Mouse (Mus musculus) CH12.LX (cell line): ENCODE results near the gene Enpp1. TPM values are rescaled to one million over a fixed set of nuclear protein-coding genes. Genes with fewer than 3 reads are reported as not detected.

Experiments used
- DNase-seq: peaks from one replicate; pipeline ENCODE4 v3.0.0-alpha.2; 2013; ENCODE audit errors: extremely low read depth
- H3K27ac ChIP-seq: 2 replicates; pipeline ENCODE4 v1.5.1; 2012; ENCODE audit warnings: low read depth, mild to moderate bottlenecking, control low read depth, moderate library complexity; ENCODE audit not compliant: insufficient read depth
- H3K27me3 ChIP-seq: replicated peaks from 2 replicates; pipeline ENCODE3; 2012; ENCODE audit warnings: inconsistent platforms
- H3K36me3 ChIP-seq, 2 experiments: replicated peaks in 1 of 2; 2 replicates each; pipeline versions ENCODE3 to v1.6.1; 2012; ENCODE audit warnings: inconsistent platforms in 1 of 2, low read length in 1 of 2, mild to moderate bottlenecking in 1 of 2, mixed read lengths in 1 of 2, moderate library complexity in 1 of 2; ENCODE audit not compliant: control insufficient read depth in 1 of 2, insufficient read depth in 1 of 2
- H3K4me1 ChIP-seq, 2 experiments: 2 replicates each; pipeline ENCODE4 v1.6.1; 2012; ENCODE audit warnings: inconsistent platforms in 1 of 2, moderate library complexity in 1 of 2; ENCODE audit not compliant: insufficient read depth in 2 of 2, control insufficient read depth in 1 of 2
- H3K4me2 ChIP-seq: 2 replicates; pipeline ENCODE4 v1.6.1; 2012; ENCODE audit warnings: low read depth, mild to moderate bottlenecking, control low read depth; ENCODE audit not compliant: poor library complexity, insufficient read depth, severe bottlenecking
- H3K4me3 ChIP-seq, 3 experiments: fragments of 150-350 bp in 1 of 3; sonication (generic) in 1 of 3; replicated peaks in 1 of 3; 2 replicates each; pipeline versions ENCODE3 to v1.5.1; 2011 to 2012; ENCODE audit warnings: low read depth in 2 of 3, low read length in 2 of 3, mild to moderate bottlenecking in 2 of 3, moderate library complexity in 2 of 3, control low read depth in 1 of 3, improper control_type of control experiment in 1 of 3, inconsistent platforms in 1 of 3, mixed read lengths in 1 of 3; ENCODE audit not compliant: poor library complexity in 1 of 3
- H3K79me2 ChIP-seq: replicated peaks from 2 replicates; pipeline ENCODE4 v1.6.1; 2012; ENCODE audit warnings: mild to moderate bottlenecking, moderate library complexity; ENCODE audit not compliant: control insufficient read depth, poor library complexity, insufficient read depth, severe bottlenecking; ENCODE audit errors: extremely low read depth
- H3K9ac ChIP-seq: 2 replicates; pipeline ENCODE4 v1.6.1; 2012; ENCODE audit warnings: low read depth, mild to moderate bottlenecking, control low read depth, moderate library complexity; ENCODE audit not compliant: insufficient read depth
- H3K9me3 ChIP-seq: replicated peaks from 2 replicates; pipeline ENCODE3; 2012; ENCODE audit warnings: low read length, inconsistent platforms, mixed read lengths
- BHLHE40 ChIP-seq: IDR thresholded peaks from 2 replicates; pipeline ENCODE4 v1.6.1; 2011; ENCODE audit warnings: mild to moderate bottlenecking, low read depth, low read length, improper control_type of control experiment
- CHD2 ChIP-seq: IDR thresholded peaks from 2 replicates; pipeline ENCODE4 v1.6.1; 2011; ENCODE audit warnings: low read length, improper control_type of control experiment
- E2F4 ChIP-seq: IDR thresholded peaks from 2 replicates; pipeline ENCODE4 v1.6.1; 2011; ENCODE audit warnings: low read depth, low read length, improper control_type of control experiment; ENCODE audit not compliant: insufficient replicate concordance
- ELF1 ChIP-seq: IDR thresholded peaks from 2 replicates; pipeline ENCODE4 v1.6.1; 2014; ENCODE audit warnings: low read depth, mild to moderate bottlenecking, inconsistent platforms, low read length, improper control_type of control experiment
- GABPA ChIP-seq: IDR thresholded peaks from 2 replicates; pipeline ENCODE4 v1.6.1; 2012; ENCODE audit warnings: low read depth, low read length, improper control_type of control experiment, inconsistent platforms; ENCODE audit not compliant: insufficient replicate concordance
- MAFK ChIP-seq: IDR thresholded peaks from 2 replicates; pipeline ENCODE4 v1.6.1; 2011; ENCODE audit warnings: low read length, improper control_type of control experiment; ENCODE audit not compliant: insufficient replicate concordance
- MAX ChIP-seq: IDR thresholded peaks from 2 replicates; pipeline ENCODE4 v1.6.1; 2011; ENCODE audit warnings: low read length, improper control_type of control experiment
- MAZ ChIP-seq: IDR thresholded peaks from 2 replicates; pipeline ENCODE4 v1.6.1; 2012; ENCODE audit warnings: low read depth, mild to moderate bottlenecking, inconsistent platforms, low read length, improper control_type of control experiment, moderate library complexity
- MEF2A ChIP-seq: IDR thresholded peaks from 2 replicates; pipeline ENCODE4 v1.6.1; 2014; ENCODE audit warnings: low read depth, mild to moderate bottlenecking, inconsistent platforms, low read length, improper control_type of control experiment, borderline replicate concordance
- MYC ChIP-seq: IDR thresholded peaks from 2 replicates; pipeline ENCODE4 v1.6.1; 2011; ENCODE audit warnings: low read depth, mild to moderate bottlenecking, improper control_type of control experiment, low read length
- NELFE ChIP-seq: IDR thresholded peaks from 2 replicates; pipeline ENCODE4 v1.6.1; 2011; ENCODE audit warnings: low read depth, low read length, improper control_type of control experiment
- PAX5 ChIP-seq: IDR thresholded peaks from 2 replicates; pipeline ENCODE4 v1.6.1; 2012; ENCODE audit warnings: low read length, inconsistent platforms, mixed read lengths
- RAD21 ChIP-seq: IDR thresholded peaks from 2 replicates; pipeline ENCODE4 v1.6.1; 2011; ENCODE audit warnings: low read depth, mild to moderate bottlenecking, low read length, improper control_type of control experiment, moderate library complexity
- RCOR1 ChIP-seq: conservative IDR thresholded peaks from 2 replicates; pipeline ENCODE4 v1.6.1; 2012; ENCODE audit warnings: low read depth, mild to moderate bottlenecking, inconsistent platforms, low read length, improper control_type of control experiment
- SIN3A ChIP-seq: IDR thresholded peaks from 2 replicates; pipeline ENCODE4 v1.6.1; 2012; ENCODE audit warnings: low read length, improper control_type of control experiment, inconsistent platforms
- SMC3 ChIP-seq: IDR thresholded peaks from 2 replicates; pipeline ENCODE4 v1.6.1; 2011; ENCODE audit warnings: low read depth, low read length, improper control_type of control experiment
- TCF12 ChIP-seq: IDR thresholded peaks from 2 replicates; pipeline ENCODE4 v1.6.1; 2014; ENCODE audit warnings: low read depth, mild to moderate bottlenecking, inconsistent platforms, low read length, improper control_type of control experiment
- UBTF ChIP-seq: IDR thresholded peaks from 2 replicates; pipeline ENCODE4 v1.6.1; 2012; ENCODE audit warnings: low read depth, mild to moderate bottlenecking, inconsistent platforms, low read length, improper control_type of control experiment, moderate library complexity
- USF1 ChIP-seq: IDR thresholded peaks from 2 replicates; pipeline ENCODE4 v1.6.1; 2014; ENCODE audit warnings: low read depth, mild to moderate bottlenecking, inconsistent platforms, low read length, improper control_type of control experiment
- USF2 ChIP-seq: conservative IDR thresholded peaks from 2 replicates; pipeline ENCODE4 v1.6.1; 2011; ENCODE audit warnings: low read depth, low read length, improper control_type of control experiment
- ZMIZ1 ChIP-seq: IDR thresholded peaks from 2 replicates; pipeline ENCODE4 v1.6.1; 2012; ENCODE audit warnings: low read depth, mild to moderate bottlenecking, inconsistent platforms, low read length, improper control_type of control experiment
- ZNF384 ChIP-seq: IDR thresholded peaks from 2 replicates; pipeline ENCODE4 v1.6.1; 2012; ENCODE audit warnings: low read depth, low read length, improper control_type of control experiment, inconsistent platforms
- dilution Hi-C: fragments of 300-500 bp; cut with MboI; formaldehyde crosslinking; loops from 2 replicates; pipeline ENCODE4 v1.14.3; 2020; ENCODE audit warnings: low sequenced_read_pairs; ENCODE audit not compliant: extremely low pct_unique_long_range_greater_than_20kb, extremely low pct_ligation_motif_present
- in situ Hi-C: fragments of 300-500 bp; cut with MboI; formaldehyde crosslinking; loops from 3 replicates; pipeline ENCODE4 v1.14.3; 2019; ENCODE audit warnings: low sequenced_read_pairs, low pct_ligation_motif_present, low pct_unique_long_range_greater_than_20kb, mixed read lengths
- polyA plus RNA-seq: library from polyadenylated mRNA; unstranded; fragments of >175 nt; gene quantifications from 2 replicates; pipeline ENCODE4 v1.2.1, GENCODE M21; 2012; ENCODE audit warnings: low read depth; ENCODE audit not compliant: insufficient read length
- total RNA-seq, 2 experiments: library from RNA; depleted of rRNA; stranded (reverse); fragments of 300-350 nt in 1 of 2; fragments of >200 nt in 1 of 2; gene quantifications; 2 replicates each; pipeline ENCODE4 v1.2.3; 2012 to 2014

Enpp1 gene
- total and polyA plus RNA-seq, 3 experiments, result 0.58 to 2.8 (median 0.87) TPM

- H3K9me3 ChIP-seq, result peaks cover 1% of the 10 kb centered on the region
- peaks cover 0 to 2% of the 10 kb centered on the region in 2 experiments; a peak in 1 of 4 replicates for H3K4me1 ChIP-seq
- H3K27me3 ChIP-seq, result no peaks in the 10 kb centered on the region
- TF ChIP-seq MAFK (no peak), SIN3A (no peak), RCOR1 (no peak), ZMIZ1 (no peak), GABPA (no peak), PAX5 (no peak), MAZ (no peak), SMC3 (no peak), MEF2A (no peak), ZNF384 (no peak), TCF12 (no peak), RAD21 (no peak), UBTF (no peak), CHD2 (no peak), MYC (no peak), USF1 (no peak), USF2 (no peak), MAX (no peak), NELFE (no peak)
- H3K9ac ChIP-seq, result no peak overlapping the region
- no peak for DNase-seq
- H3K36me3 ChIP-seq, result no peaks in the 10 kb centered on the region
- H3K79me2 ChIP-seq, result no peaks in the 10 kb centered on the region
- H3K4me3 ChIP-seq, result no peak overlapping the region
- in situ Hi-C loops (no loop called here), dilution Hi-C loops (no loop called here)
- no peak overlapping the region for H3K4me2 ChIP-seq
- no peak overlapping the region for H3K27ac ChIP-seq
Observed at GRCm38 (mm10) chr10:24597789-24598188, 114.2 kb downstream of the Enpp1 start.

- H3K4me2 ChIP-seq, result no peak overlapping the region
- no peak overlapping the region for H3K27ac ChIP-seq
- H3K27me3 ChIP-seq, result no peaks in the 10 kb centered on the region
- no peaks in the 10 kb centered on the region for H3K36me3 ChIP-seq
- TF ChIP-seq MYC, result no peak
- no peak for TF ChIP-seq ELF1
- TF ChIP-seq NELFE, result no peak
- no peak for TF ChIP-seq SMC3
- no peak for TF ChIP-seq BHLHE40
- no peak for TF ChIP-seq E2F4
- H3K79me2 ChIP-seq, result no peaks in the 10 kb centered on the region
- H3K9me3 ChIP-seq, result peaks cover 1% of the 10 kb centered on the region
- peaks cover 2 to 6% of the 10 kb centered on the region in 2 experiments; a peak in 3 of 4 replicates for H3K4me1 ChIP-seq
- H3K9ac ChIP-seq, result no peak overlapping the region
- dilution Hi-C loops (no loop called here), in situ Hi-C loops (no loop called here)
- DNase-seq, result no peak
- no peak overlapping the region for H3K4me3 ChIP-seq
Observed at GRCm38 (mm10) chr10:24596869-24597339, 115.1 kb downstream of the Enpp1 start.
